9 mouse cellular contexts compared by ENCODE assay signal in genomic region chr8:3358060-3358459, GRCm38 (mm10). TPM values are rescaled to one million over a fixed set of nuclear protein-coding genes. Genes with fewer than 3 reads are reported as not detected.
DNase-seq lines count a peak whose midpoint lies in the region; ATAC-seq lines count a peak whose summit lies in the region.
"Had no signal": no experiment of that assay in that cellular context is flagged by ENCODE, and none has a peak within 500 bp of the region (broad histone marks: within the 10 kb centered on the region; RNA-seq: fewer than 3 reads in every experiment).

No protein-coding gene starts in this region.

- H3K27ac ChIP-seq in heart, embryonic 10.5 days: no peak overlapping the region

- no peaks in the 10 kb centered on the region for H3K9me3 ChIP-seq in heart, embryonic 10.5 days

- H3K4me1 ChIP-seq in heart, embryonic 10.5 days: no peaks in the 10 kb centered on the region

- 7% methylated on average over 4 of the region's 4 CpGs for WGBS in heart, embryonic 10.5 days

- no peaks in the 10 kb centered on the region for H3K36me3 ChIP-seq in heart, embryonic 10.5 days

- no peak overlapping the region for H3K4me3 ChIP-seq in heart, embryonic 10.5 days

- 0 out of 2 replicates have a peak, but pooled peaks have one; percentile 19 for ATAC-seq in megakaryocyte progenitor cell, adult 5-6 weeks (replicated peaks; ENCODE audit: poor library complexity)

- H3K27me3 ChIP-seq in heart, embryonic 10.5 days (ENCODE audit: insufficient read depth, poor library complexity, severe bottlenecking): no peaks in the 10 kb centered on the region

- DNase-seq in CD8-positive naive resting alpha-beta T cell, adult 2 months (ENCODE audit: low read depth in 2 of 2, low spot score in 2 of 2): peak; percentile 69 to 81
- DNase-seq in adrenal gland, adult 2 months: peak; percentile 74
- DNase-seq in embryo, embryonic 11.5 days (ENCODE audit: low read depth, low spot score): peak; percentile 57
- DNase-seq in heart, embryonic 10.5 days (ENCODE audit: low spot score): peak; percentile 83
- peak; percentile 89 to 91 for DNase-seq in layer of hippocampus, postnatal 10 days (ENCODE audit: low spot score in 2 of 2)
- peak; percentile 92 for DNase-seq in right cerebral cortex, postnatal 4 days
- DNase-seq in urinary bladder, postnatal 36 days (ENCODE audit: low spot score in 2 of 2): peak; percentile 80 to 86

RNA-seq across cellular contexts. Expression of gene A430078G23Rik, which starts 4.8 kb away (rescaled TPM):
- total RNA-seq in adrenal gland, adult 2 months (2021): under 1 TPM; 0.66 TPM
- polyA plus RNA-seq in adrenal gland, adult 2 months (2012; rRNA removed): 0.11 TPM in 1 of 2 replicates, not detected in the other
- polyA plus RNA-seq in heart, embryonic 10.5 days (2016; fragmentation: Nextera tagmentation; extraction: Ambion mirVana): 0.24 TPM in 1 of 2 replicates, not detected in the other
- under 1 TPM in 1 of 2 experiments, not detected in 1; 0.53 TPM for total RNA-seq in layer of hippocampus, postnatal 10 days (2021)
- 6.6 and 10.0 TPM in 2 replicates for total RNA-seq in megakaryocyte progenitor cell, adult 5-6 weeks (2015)
- total RNA-seq in megakaryocyte progenitor cell, adult 5-6 weeks (2017): 16.5 and 23.9 TPM in 2 replicates
- polyA plus RNA-seq: heart, embryonic 14.5 days had no signal

RNA-seq across cellular contexts. Expression of gene Arhgef18, which starts 34.7 kb away (rescaled TPM):
- 10 to 100 TPM; 28.1 to 36.1 TPM for total RNA-seq in adrenal gland, adult 2 months (2021)
- polyA plus RNA-seq in adrenal gland, adult 2 months (2012; rRNA removed): 43.2 and 48.4 TPM in 2 replicates
- polyA plus RNA-seq in heart, embryonic 10.5 days (2016; fragmentation: Nextera tagmentation; extraction: Ambion mirVana): 7.2 and 8.0 TPM in 2 replicates
- 10 to 100 TPM; 36.5 to 44.6 TPM for total RNA-seq in layer of hippocampus, postnatal 10 days (2021)
- 22.6 and 28.9 TPM in 2 replicates for total RNA-seq in megakaryocyte progenitor cell, adult 5-6 weeks (2015)
- total RNA-seq in megakaryocyte progenitor cell, adult 5-6 weeks (2017): 22.9 and 25.5 TPM in 2 replicates

Comparison
In these comparisons a context has a peak if more than half of its experiments do, and no peak if none do; other contexts are left out.
1. RNA of gene A430078G23Rik, which starts 4.8 kb away (total RNA-seq): 6.6 to 23.9 TPM in megakaryocyte progenitor cell, adult 5-6 weeks; 0.66 TPM in adrenal gland, adult 2 months and 0.53 TPM in layer of hippocampus, postnatal 10 days; every median in the first group is over 4 times any median in the second.
2. Peak in every context shown above with its lines, with median percentiles within 50 percentile points of each other: DNase-seq.